Mouse (Mus musculus) liver, postnatal 0 days (tissue): ENCODE measurements at regions not wholly inside any gene's neighbourhood (a gene's known extent, or its start where the extent isn't known, plus 50 kb on each side); places are given as distances from the start of the nearest gene placed in this dataset.

Source experiments
- CTCF ChIP-seq: sonication (generic); IDR thresholded peaks from 2 replicates; pipeline ENCODE4 v1.5.1; 2016; ENCODE audit warnings: antibody characterized with exemption, low read depth
- EP300 ChIP-seq: IDR thresholded peaks from 2 replicates; pipeline ENCODE4 v1.6.1; 2016; ENCODE audit warnings: antibody characterized with exemption, low read depth, mild to moderate bottlenecking

DNA sequence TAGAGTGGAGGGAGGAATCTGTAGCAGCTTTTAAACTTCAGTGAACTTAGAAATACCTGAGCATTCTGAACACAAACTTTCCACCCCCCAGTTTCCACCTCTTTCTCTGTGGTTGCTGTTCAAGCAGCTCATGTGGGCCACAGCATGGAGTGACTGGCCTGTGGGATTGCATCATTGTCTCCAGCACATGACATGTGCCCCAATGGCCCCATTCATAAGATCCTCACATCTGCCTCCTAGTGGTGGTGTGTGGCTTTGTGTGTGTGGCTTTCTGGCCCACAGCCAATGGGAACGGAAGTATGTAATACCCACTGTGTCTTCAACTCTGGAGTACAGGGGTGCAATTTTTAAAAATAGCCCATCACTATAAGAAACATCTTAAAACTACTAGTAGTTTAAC, 223.0 kb downstream of the Nkx6-1 start:
- TF ChIP-seq EP300 (no peak), CTCF (no peak)
